Mouse (Mus musculus): ENCODE results near the gene BC005537.
A peak's percentile ranks its signal among the peaks of the same experiment; 100 is the strongest.
"Not testable (repeated sequence)": the region's sequence is repeated elsewhere in the genome, so short reads cannot be mapped to it uniquely, and the experiment has no call there.

BC005537 gene

GRCm38 (mm10) chr13:24799925-24800673 is 1.4 kb upstream of the BC005537 start:
- DNase-seq (ENCODE audit: low spot score in 2 of 2) = peak; percentile 15 to 18

- peak; percentile 99 for DNase-seq (ENCODE audit: low spot score in 2 of 2)
These were observed 666 bp upstream of the BC005537 start for GRCm38 (mm10) chr13:24800674-24801307.

GRCm38 (mm10) chr13:24802131-24802691 is 754 bp downstream of the BC005537 start:
- DNase-seq (ENCODE audit: low spot score in 2 of 2) = peak; percentile 34

GRCm38 (mm10) chr13:24803196-24803595 is 1.7 kb downstream of the BC005537 start:
- DNase-seq (ENCODE audit: low spot score in 2 of 2) = no peak

GRCm38 (mm10) chr13:24806079-24806478 is 4.6 kb downstream of the BC005537 start:
- no peak for DNase-seq (ENCODE audit: low spot score in 2 of 2)

- DNase-seq (ENCODE audit: low spot score in 2 of 2) = no peak
These were observed 11.1 kb downstream of the BC005537 start for GRCm38 (mm10) chr13:24812521-24812920.

- DNase-seq (ENCODE audit: low spot score in 2 of 2) = no peak
These were observed 13.2 kb downstream of the BC005537 start for GRCm38 (mm10) chr13:24814616-24815015.

GRCm38 (mm10) chr13:24816125-24817092 is 15.0 kb downstream of the BC005537 start:
- DNase-seq (ENCODE audit: low spot score in 2 of 2) = no peak

GRCm38 (mm10) chr13:24819931-24820330 is 18.5 kb downstream of the BC005537 start:
- DNase-seq (ENCODE audit: low spot score in 2 of 2) = no peak

- no peak for DNase-seq (ENCODE audit: low spot score in 2 of 2)
These were observed 21.3 kb downstream of the BC005537 start for GRCm38 (mm10) chr13:24822663-24823343.

- DNase-seq (ENCODE audit: low spot score in 2 of 2) = no peak
These were observed 23.2 kb downstream of the BC005537 start for GRCm38 (mm10) chr13:24824647-24825046.

- DNase-seq (ENCODE audit: low spot score in 2 of 2) = no peak
These were observed 24.1 kb downstream of the BC005537 start for GRCm38 (mm10) chr13:24825587-24825986.

- no peak for DNase-seq (ENCODE audit: low spot score in 2 of 2)
These were observed 24.7 kb downstream of the BC005537 start for GRCm38 (mm10) chr13:24826116-24826515.

- DNase-seq (ENCODE audit: low spot score in 2 of 2) = peak in 1 of 2 experiments; percentile 4
These were observed 29.4 kb downstream of the BC005537 start for GRCm38 (mm10) chr13:24830756-24831352.

GRCm38 (mm10) chr13:24831353-24832130 is 30.1 kb downstream of the BC005537 start, which contains the start of the genes Acot13 and Tdp2:
Gene Acot13 (minus strand): TSS chr13:24831540.
Gene Tdp2 (plus strand): TSS chr13:24831679.
- peak; percentile 91 to 93 for DNase-seq (ENCODE audit: low spot score in 2 of 2)

GRCm38 (mm10) chr13:24832131-24832810 is 30.8 kb downstream of the BC005537 start:
- DNase-seq (ENCODE audit: low spot score in 2 of 2) = no peak

- DNase-seq (ENCODE audit: low spot score in 2 of 2) = no peak
These were observed 31.3 kb downstream of the BC005537 start for GRCm38 (mm10) chr13:24832811-24833155.

- not testable (repeated sequence) for DNase-seq (ENCODE audit: low spot score in 2 of 2)
These were observed 36.3 kb downstream of the BC005537 start for GRCm38 (mm10) chr13:24837765-24838164.

- DNase-seq (ENCODE audit: low spot score in 2 of 2) = no peak
These were observed 38.4 kb downstream of the BC005537 start for GRCm38 (mm10) chr13:24839831-24840230.
